Mouse (Mus musculus): ENCODE measurements around the gene Celsr1. TPM values are rescaled to one million over a fixed set of nuclear protein-coding genes. Genes with fewer than 3 reads are reported as not detected.

Gene Celsr1
- polyA plus RNA-seq, 1 experiment, result 2.9 TPM

DNA sequence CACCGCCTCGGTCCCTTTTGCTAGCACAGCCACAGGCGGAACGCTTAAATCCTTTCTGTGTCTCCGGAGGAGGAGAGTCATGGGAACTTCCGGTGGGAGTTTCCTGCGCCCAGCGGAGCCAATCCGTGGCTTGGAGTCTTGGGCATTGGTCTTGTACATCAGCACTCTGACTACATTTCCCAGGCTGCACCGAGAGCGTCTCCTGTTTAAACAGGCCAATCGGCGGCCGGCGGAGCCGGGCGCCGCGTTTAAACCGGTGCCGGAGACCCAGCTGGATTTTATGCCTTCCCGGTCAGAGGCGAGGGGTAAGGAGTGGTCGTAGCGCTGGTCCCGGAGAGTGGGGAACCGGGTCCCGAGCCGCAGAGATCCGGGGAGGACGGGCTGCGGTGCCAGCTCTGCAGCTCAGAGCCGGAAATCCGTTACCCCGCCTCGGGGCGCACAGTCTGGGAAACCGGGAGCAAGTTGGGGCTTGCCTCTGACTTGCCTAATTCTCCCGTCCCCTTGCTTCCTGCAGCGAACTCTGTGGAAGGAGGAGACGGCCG is 174.0 kb downstream of the Celsr1 start, which contains the start of gene Gtse1:
TSS of gene Gtse1 (plus strand) at position 256 of the 542 bp plus-strand sequence.
- under 1% methylated on average over 42 of the region's 42 CpGs for WGBS
- no peak within 1 kb of the TSS for H3K27ac ChIP-seq (ENCODE audit: insufficient read depth, low read depth, low read length)
- no peaks in the 10 kb centered on the region for H3K27me3 ChIP-seq (ENCODE audit: control insufficient read depth, insufficient read depth, low read length)
- peaks cover 2% of the 10 kb centered on the region; the same call in 1 of the 2 replicates for H3K4me1 ChIP-seq (ENCODE audit: control insufficient read depth, insufficient read depth, insufficient read length, low read length)
- no peak for TF ChIP-seq CTCF (IDR thresholded peaks at IDR 0.05; ENCODE audit: extremely low read depth, insufficient read length, insufficient replicate concordance, low read depth, low read length)
- TF ChIP-seq POLR2A (IDR thresholded peaks at IDR 0.05; ENCODE audit: low read depth, low read length), result peak; percentile 63; the same call in 1 of the 2 replicates
- peaks cover 10% of the 10 kb centered on the region for H3K36me3 ChIP-seq (ENCODE audit: control insufficient read depth, insufficient read depth, low read length)
- H3K4me3 ChIP-seq (ENCODE audit: low read depth, low read length), result peak within 1 kb of the TSS; percentile 94

DNA sequence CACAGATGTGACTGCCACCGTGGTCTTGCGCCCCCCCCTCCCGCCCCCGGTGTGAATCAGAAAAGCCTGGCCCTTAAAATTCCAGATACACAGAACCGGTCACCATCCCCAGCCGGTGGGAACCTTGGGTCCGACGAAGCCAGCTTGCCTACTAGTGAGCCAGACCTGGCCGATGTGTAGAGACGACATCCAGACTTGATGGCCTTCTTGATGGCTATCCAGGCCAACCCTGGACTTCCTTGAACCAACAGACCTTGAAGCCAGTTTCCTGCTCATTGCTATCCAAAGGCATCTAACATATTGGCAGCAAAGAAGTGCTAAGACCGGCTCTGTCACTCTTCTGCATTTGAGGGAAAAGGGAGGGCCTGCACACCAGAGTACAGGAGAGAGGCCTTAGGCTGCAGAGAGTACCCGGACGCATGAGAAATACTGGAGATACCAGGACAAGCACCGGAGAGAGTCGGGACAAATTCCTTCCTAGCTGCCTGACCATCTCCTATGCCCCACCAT is 174.5 kb downstream of the Celsr1 start:
- peaks cover 2% of the 10 kb centered on the region; the same call in 1 of the 2 replicates for H3K4me1 ChIP-seq (ENCODE audit: control insufficient read depth, insufficient read depth, insufficient read length, low read length)
- no peak overlapping the region for H3K27ac ChIP-seq (ENCODE audit: insufficient read depth, low read depth, low read length)
- H3K4me3 ChIP-seq (ENCODE audit: low read depth, low read length), result peak overlapping the region; percentile 75
- TF ChIP-seq POLR2A (IDR thresholded peaks at IDR 0.05; ENCODE audit: low read depth, low read length) (no peak), CTCF (IDR thresholded peaks at IDR 0.05; ENCODE audit: extremely low read depth, insufficient read length, insufficient replicate concordance, low read depth, low read length) (no peak)
- H3K36me3 ChIP-seq (ENCODE audit: control insufficient read depth, insufficient read depth, low read length), result peaks cover 6% of the 10 kb centered on the region
- 8% methylated on average over 15 of the region's 15 CpGs for WGBS
- no peaks in the 10 kb centered on the region for H3K27me3 ChIP-seq (ENCODE audit: control insufficient read depth, insufficient read depth, low read length)

DNA sequence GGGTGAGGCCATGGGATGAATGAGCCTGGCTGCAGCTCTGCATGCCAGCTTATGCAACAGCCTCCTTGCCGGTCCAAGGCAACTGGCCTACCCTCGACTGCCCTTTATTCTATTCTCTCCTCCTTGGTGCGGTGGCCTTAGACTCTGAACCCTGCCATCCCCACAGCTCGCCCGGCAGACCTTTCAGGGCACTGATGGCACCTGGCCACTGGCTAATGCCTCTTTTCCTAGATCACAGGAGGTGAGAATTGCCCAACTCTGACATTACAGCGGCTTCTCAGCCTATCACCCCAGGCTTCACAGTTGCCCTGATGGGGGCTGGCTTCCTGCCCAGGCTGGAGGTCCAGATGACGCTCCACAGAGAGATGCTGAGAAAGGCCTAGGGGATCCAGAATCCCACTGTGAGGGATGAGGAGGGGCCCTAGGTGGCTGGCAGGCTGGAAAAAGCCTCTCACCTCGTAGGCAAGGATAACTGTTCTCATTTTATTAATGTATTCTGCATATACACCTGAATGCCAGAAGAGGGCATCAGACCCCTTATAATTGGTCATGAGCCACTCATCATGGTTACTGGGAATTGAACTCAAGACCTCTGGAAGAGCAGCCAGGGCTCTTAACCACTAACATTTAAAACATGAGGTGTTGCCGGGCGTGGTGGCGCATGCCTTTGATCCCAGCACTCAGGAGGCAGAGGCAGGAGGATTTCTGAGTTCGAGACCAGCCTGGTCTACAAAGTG is 181.8 kb downstream of the Celsr1 start:
- Histone ChIP-seq H3K4me3 (ENCODE audit: low read depth, low read length) (no peak overlapping the region), H3K27me3 (ENCODE audit: control insufficient read depth, insufficient read depth, low read length) (no peaks in the 10 kb centered on the region), H3K27ac (ENCODE audit: insufficient read depth, low read depth, low read length) (no peak overlapping the region), H3K4me1 (ENCODE audit: control insufficient read depth, insufficient read depth, insufficient read length, low read length) (no peaks in the 10 kb centered on the region), H3K36me3 (ENCODE audit: control insufficient read depth, insufficient read depth, low read length) (peaks cover 7% of the 10 kb centered on the region)
- WGBS, result 88% methylated on average over 12 of the region's 12 CpGs
- TF ChIP-seq CTCF (IDR thresholded peaks at IDR 0.05; ENCODE audit: extremely low read depth, insufficient read length, insufficient replicate concordance, low read depth, low read length), result no peak
- no peak for TF ChIP-seq POLR2A (IDR thresholded peaks at IDR 0.05; ENCODE audit: low read depth, low read length)

Other genes starting within 250 kb of the Celsr1 start
- gene Cdpf1, start 222.1 kb downstream of the Celsr1 start, polyA plus RNA-seq (2012; rRNA removed), result 21.4 and 27.4 TPM in 2 replicates
- 0.05 and 0.09 TPM in 2 replicates for gene Pkdrej, start 212.0 kb downstream of the Celsr1 start, polyA plus RNA-seq (2012; rRNA removed)
- 4.4 and 8.1 TPM in 2 replicates for gene Ttc38, start 201.5 kb downstream of the Celsr1 start, polyA plus RNA-seq (2012; rRNA removed)
- 3.6 and 7.1 TPM in 2 replicates for gene Gtse1, start 174.0 kb downstream of the Celsr1 start, polyA plus RNA-seq (2012; rRNA removed)
- 10.1 and 16.0 TPM in 2 replicates for gene Trmu, start 154.5 kb downstream of the Celsr1 start, polyA plus RNA-seq (2012; rRNA removed)
- gene Gramd4, start 23.9 kb upstream of the Celsr1 start, polyA plus RNA-seq (2012; rRNA removed), result 10.5 and 25.1 TPM in 2 replicates
- 14.4 and 47.8 TPM in 2 replicates for gene Cerk, start 152.4 kb upstream of the Celsr1 start, polyA plus RNA-seq (2012; rRNA removed)
- gene Tbc1d22a, start 180.7 kb upstream of the Celsr1 start, polyA plus RNA-seq (2012; rRNA removed), result 23.1 and 54.8 TPM in 2 replicates